Mouse (Mus musculus) bone marrow macrophage, adult 2 months (primary cell): Measurements from ENCODE around the gene Pdzrn4. TPM values are rescaled to one million over a fixed set of nuclear protein-coding genes. Genes with fewer than 3 reads are reported as not detected.

Experiments
- H3K27ac ChIP-seq: 2 replicates; pipeline ENCODE4 v1.5.1; 2012; ENCODE audit warnings: low read depth, low read length; ENCODE audit not compliant: insufficient read depth
- H3K4me1 ChIP-seq: 2 replicates; pipeline ENCODE4 v1.6.1; 2012; ENCODE audit warnings: low read length; ENCODE audit not compliant: control insufficient read depth, insufficient read depth
- H3K4me3 ChIP-seq: 2 replicates; pipeline ENCODE4 v1.5.1; 2012; ENCODE audit warnings: mild to moderate bottlenecking, low read length, moderate library complexity; ENCODE audit not compliant: insufficient read depth
- CTCF ChIP-seq: IDR thresholded peaks from 2 replicates; pipeline ENCODE4 v1.5.1; 2012; ENCODE audit warnings: low read depth, mild to moderate bottlenecking, low read length, moderate library complexity
- POLR2A ChIP-seq: IDR thresholded peaks from 2 replicates; pipeline ENCODE4 v1.6.1; 2012; ENCODE audit warnings: mild to moderate bottlenecking, low read depth, low read length, borderline replicate concordance
- polyA plus RNA-seq: library from polyadenylated mRNA; stranded (reverse); fragments of >200 nt; gene quantifications from 2 replicates; pipeline ENCODE4 v1.2.4, GENCODE M21; 2012; ENCODE audit not compliant: missing spikeins, insufficient read depth, insufficient read length

Gene Pdzrn4
- polyA plus RNA-seq, 1 experiment = not detected

GRCm38 (mm10) chr15:92580217-92580616, 183.5 kb downstream of the Pdzrn4 start:
- Histone ChIP-seq H3K27ac (no peak overlapping the region), H3K4me1 (no peaks in the 10 kb centered on the region)

GRCm38 (mm10) chr15:92580742-92581383, 184.2 kb downstream of the Pdzrn4 start:
- no peak overlapping the region for H3K27ac ChIP-seq
- H3K4me1 ChIP-seq = no peaks in the 10 kb centered on the region
- TF ChIP-seq CTCF = no peak
- H3K4me3 ChIP-seq = no peak overlapping the region

More at GRCm38 (mm10) chr15:92580217-92580616, 183.5 kb downstream of the Pdzrn4 start:
- no peak overlapping the region for H3K4me3 ChIP-seq
- TF ChIP-seq CTCF (no peak), POLR2A (no peak)

- no peak for TF ChIP-seq POLR2A
- Histone ChIP-seq H3K4me1 (no peaks in the 10 kb centered on the region), H3K27ac (no peak overlapping the region), H3K4me3 (no peak overlapping the region)
Observed at GRCm38 (mm10) chr15:92584357-92585138, 187.9 kb downstream of the Pdzrn4 start.

GRCm38 (mm10) chr15:92587431-92587830, 190.8 kb downstream of the Pdzrn4 start:
- Histone ChIP-seq H3K4me1 (no peaks in the 10 kb centered on the region), H3K27ac (no peak overlapping the region), H3K4me3 (no peak overlapping the region)
- TF ChIP-seq CTCF (no peak), POLR2A (no peak)

- H3K4me3 ChIP-seq = no peak overlapping the region
- no peaks in the 10 kb centered on the region for H3K4me1 ChIP-seq
- TF ChIP-seq CTCF (no peak), POLR2A (no peak)
- H3K27ac ChIP-seq = no peak overlapping the region
Observed at GRCm38 (mm10) chr15:92594721-92595120, 198.0 kb downstream of the Pdzrn4 start.

GRCm38 (mm10) chr15:92597011-92597780, 200.5 kb downstream of the Pdzrn4 start:
- no peaks in the 10 kb centered on the region for H3K4me1 ChIP-seq
- H3K27ac ChIP-seq = no peak overlapping the region
- H3K4me3 ChIP-seq = no peak overlapping the region
- no peak for TF ChIP-seq POLR2A
- no peak for TF ChIP-seq CTCF

GRCm38 (mm10) chr15:92598380-92599295, 202.0 kb downstream of the Pdzrn4 start:
- H3K27ac ChIP-seq = no peak overlapping the region
- TF ChIP-seq CTCF (no peak), POLR2A (no peak)

GRCm38 (mm10) chr15:92599381-92599780, 202.7 kb downstream of the Pdzrn4 start:
- no peaks in the 10 kb centered on the region for H3K4me1 ChIP-seq
- H3K4me3 ChIP-seq = no peak overlapping the region
- H3K27ac ChIP-seq = no peak overlapping the region
- TF ChIP-seq CTCF = no peak
- no peak for TF ChIP-seq POLR2A

More at GRCm38 (mm10) chr15:92598380-92599295, 202.0 kb downstream of the Pdzrn4 start:
- Histone ChIP-seq H3K4me1 (no peaks in the 10 kb centered on the region), H3K4me3 (no peak overlapping the region)

GRCm38 (mm10) chr15:92610866-92611265, 214.2 kb downstream of the Pdzrn4 start:
- Histone ChIP-seq H3K4me1 (no peaks in the 10 kb centered on the region), H3K4me3 (no peak overlapping the region), H3K27ac (no peak overlapping the region)
- TF ChIP-seq CTCF = no peak
